Mouse (Mus musculus) cerebellum, adult 2 months (tissue): ENCODE results near the gene Fbxo5. TPM values are rescaled to one million over a fixed set of nuclear protein-coding genes. Genes with fewer than 3 reads are reported as not detected.

Experiments
- DNase-seq, 2 experiments: peaks; one replicate each; pipeline ENCODE4 v3.0.0; 2021
- H3K27ac ChIP-seq: fragments of 200-500 bp; 2 replicates; pipeline ENCODE4 v1.5.1; 2012; ENCODE audit warnings: low read length, control low read depth, inconsistent platforms; ENCODE audit not compliant: insufficient read depth
- H3K27me3 ChIP-seq: fragments of 200-500 bp; 2 replicates; pipeline ENCODE4 v1.6.1; 2012; ENCODE audit warnings: inconsistent platforms, mild to moderate bottlenecking, low read length, moderate library complexity; ENCODE audit not compliant: control insufficient read depth, insufficient read depth
- H3K4me1 ChIP-seq: fragments of 200-500 bp; 2 replicates; pipeline ENCODE4 v1.6.1; 2011; ENCODE audit warnings: low read length; ENCODE audit not compliant: control insufficient read depth, insufficient read depth
- H3K4me3 ChIP-seq: fragments of 200-500 bp; replicated peaks from 2 replicates; pipeline ENCODE3; 2011; ENCODE audit warnings: mild to moderate bottlenecking, low read depth, low read length, control low read depth; ENCODE audit not compliant: insufficient read depth
- CTCF ChIP-seq: fragments of 200-500 bp; IDR thresholded peaks from 2 replicates; pipeline ENCODE4 v1.5.1; 2011; ENCODE audit warnings: low read depth, mild to moderate bottlenecking, control low read depth, low read length, moderate library complexity, borderline replicate concordance; ENCODE audit not compliant: insufficient read depth
- POLR2A ChIP-seq: fragments of 200-500 bp; IDR thresholded peaks from 2 replicates; pipeline ENCODE4 v1.6.1; 2011; ENCODE audit warnings: low read length, control low read depth, borderline replicate concordance; ENCODE audit not compliant: insufficient read depth
- WGBS: fragments of 180-500 bp; shearing (Covaris S2); methylation state at CpG from one replicate; pipeline ENCODE4 v1.1.7; 2018; 5-methylcytosine and 5-hydroxymethylcytosine counted together
- polyA plus RNA-seq: library from polyadenylated mRNA; depleted of rRNA; stranded (reverse); fragments of >200 nt; gene quantifications from 2 replicates; pipeline ENCODE4 v1.2.3, GENCODE M21; 2012; rRNA removed

Gene Fbxo5
- polyA plus RNA-seq, 1 experiment = 5.0 TPM

DNA sequence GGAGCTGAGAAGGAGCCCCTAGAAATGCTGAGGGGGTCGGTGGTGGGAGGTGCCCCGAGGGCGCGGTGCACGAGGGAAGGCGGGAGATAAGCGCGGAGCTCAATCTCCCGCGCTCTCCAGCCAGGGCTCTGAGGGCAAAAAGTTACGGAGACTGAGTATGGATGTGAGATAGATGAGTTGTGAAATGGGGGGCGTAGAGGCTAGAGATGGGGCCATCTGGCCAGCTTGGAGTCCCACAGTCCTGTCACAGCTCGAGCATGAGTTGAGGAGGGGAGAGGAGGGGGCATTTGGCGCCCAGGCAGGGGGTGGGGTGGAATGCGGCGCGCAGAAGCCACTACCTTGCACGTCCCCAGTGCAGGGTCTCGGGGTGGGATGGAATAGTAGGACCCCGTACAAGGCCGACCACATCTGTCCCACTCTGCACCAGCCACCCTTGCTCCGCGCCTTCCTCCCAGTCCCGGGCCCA is 676 bp downstream of the Fbxo5 start:
- H3K4me1 ChIP-seq = no peaks in the 10 kb centered on the region; the same call in none of the 2 replicates
- WGBS = 1% methylated on average over 24 of the region's 24 CpGs
- H3K4me3 ChIP-seq = peak overlapping the region; percentile 56
- no peak overlapping the region for H3K27ac ChIP-seq
- H3K27me3 ChIP-seq = no peaks in the 10 kb centered on the region
- TF ChIP-seq CTCF (no peak), POLR2A (no peak)
- peak in 1 of 2 experiments; percentile 23 for DNase-seq

DNA sequence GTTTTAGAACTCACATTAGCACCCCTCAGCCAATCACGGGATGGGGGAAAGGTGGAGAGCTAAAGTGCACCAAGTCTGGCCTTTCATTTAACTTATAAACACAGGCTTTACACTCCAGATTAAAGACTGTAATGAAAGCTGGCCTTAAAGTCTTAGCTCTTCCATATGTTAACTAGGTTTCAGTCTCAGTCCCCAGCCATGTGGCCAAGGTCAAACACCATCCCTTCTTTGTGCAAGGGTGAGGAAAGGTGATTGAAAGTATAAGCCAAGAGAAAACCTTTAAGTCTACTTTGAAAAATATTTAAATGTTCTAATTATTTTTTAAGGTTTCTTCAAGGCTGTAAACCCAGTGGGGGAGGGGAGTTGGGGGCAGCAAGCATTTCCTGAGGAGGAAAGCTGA is 1.7 kb downstream of the Fbxo5 start:
- no peak for TF ChIP-seq POLR2A
- no peak for TF ChIP-seq CTCF
- Histone ChIP-seq H3K4me3 (no peak overlapping the region), H3K27ac (no peak overlapping the region), H3K4me1 (no peaks in the 10 kb centered on the region; the same call in none of the 2 replicates), H3K27me3 (no peaks in the 10 kb centered on the region)
- DNase-seq = no peak
- WGBS = 22% methylated on average over 1 of the region's 1 CpGs

DNA sequence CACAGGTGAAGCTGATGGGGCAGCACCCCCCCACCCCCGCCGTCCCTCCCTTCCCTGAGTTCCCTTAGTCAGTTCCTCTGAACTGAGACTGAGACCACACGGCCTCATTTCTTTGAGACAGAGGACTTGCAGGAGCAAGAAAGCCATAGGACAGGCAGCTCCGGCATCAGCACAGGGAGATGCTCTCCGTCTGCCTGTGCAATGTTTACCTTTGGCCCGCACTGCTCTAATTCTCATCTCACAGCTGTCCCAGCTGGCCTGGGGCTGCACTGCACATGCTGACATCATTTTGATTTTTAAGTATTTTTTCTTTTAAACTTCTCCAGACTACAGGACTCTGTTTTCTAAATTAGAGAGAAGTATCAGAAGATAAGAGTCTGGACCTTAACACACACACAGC is 2.5 kb downstream of the Fbxo5 start:
- DNase-seq = no peak
- no peaks in the 10 kb centered on the region for H3K27me3 ChIP-seq
- no peak for TF ChIP-seq POLR2A
- TF ChIP-seq CTCF = no peak
- 21% methylated on average over 6 of the region's 6 CpGs for WGBS
- no peak overlapping the region for H3K27ac ChIP-seq
- H3K4me1 ChIP-seq = no peaks in the 10 kb centered on the region; the same call in none of the 2 replicates
- no peak overlapping the region for H3K4me3 ChIP-seq

DNA sequence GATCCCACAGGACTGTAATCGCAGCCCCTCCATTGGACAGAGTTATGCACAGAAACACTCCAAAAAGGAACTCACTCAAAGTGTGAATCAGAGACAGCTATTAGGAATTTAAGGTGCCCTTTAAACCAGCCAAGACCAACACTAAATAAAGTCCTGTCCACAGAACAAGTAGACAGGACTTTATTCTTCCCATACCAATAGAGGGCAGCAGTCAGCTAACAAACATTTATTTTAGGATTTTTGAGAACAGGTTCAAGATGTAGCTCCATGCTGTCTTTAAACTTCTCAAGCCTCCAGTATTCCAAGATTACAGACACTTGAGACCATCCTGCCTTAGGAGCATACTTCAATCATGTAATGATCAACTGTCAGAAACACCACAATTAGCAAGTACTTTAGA is 4.9 kb downstream of the Fbxo5 start:
- H3K27ac ChIP-seq = no peak overlapping the region
- no peak for DNase-seq
- WGBS = 93% methylated on average over 1 of the region's 1 CpGs
- no peaks in the 10 kb centered on the region; the same call in 1 of the 2 replicates for H3K4me1 ChIP-seq
- TF ChIP-seq CTCF (no peak; the same call in 1 of the 2 replicates), POLR2A (no peak)
- no peak overlapping the region for H3K4me3 ChIP-seq
- H3K27me3 ChIP-seq = no peaks in the 10 kb centered on the region

DNA sequence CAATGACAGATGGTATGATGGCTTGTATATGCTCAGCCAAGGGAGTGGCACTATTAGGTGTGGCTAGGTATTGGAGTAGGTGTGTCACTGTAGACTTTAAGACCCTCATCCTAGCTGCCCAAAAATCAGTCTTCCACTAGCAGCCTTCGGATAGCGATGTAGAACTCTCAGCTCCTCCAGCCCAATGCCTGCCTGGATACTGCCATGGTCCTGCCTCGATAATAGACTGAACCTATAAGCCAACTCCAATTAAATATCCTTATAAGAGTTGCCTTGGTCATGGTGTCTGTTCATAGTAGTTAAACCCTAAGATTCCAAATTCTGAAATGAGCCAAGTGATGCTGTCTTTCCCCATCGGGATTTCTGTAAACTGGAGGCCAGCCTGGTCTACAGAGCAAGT is 7.3 kb downstream of the Fbxo5 start:
- no peak for TF ChIP-seq CTCF
- TF ChIP-seq POLR2A = no peak
- no peaks in the 10 kb centered on the region; the same call in 1 of the 2 replicates for H3K4me1 ChIP-seq
- H3K27ac ChIP-seq = no peak overlapping the region
- 89% methylated on average over 4 of the region's 4 CpGs for WGBS
- no peaks in the 10 kb centered on the region for H3K27me3 ChIP-seq
- no peak overlapping the region for H3K4me3 ChIP-seq
- DNase-seq = no peak

DNA sequence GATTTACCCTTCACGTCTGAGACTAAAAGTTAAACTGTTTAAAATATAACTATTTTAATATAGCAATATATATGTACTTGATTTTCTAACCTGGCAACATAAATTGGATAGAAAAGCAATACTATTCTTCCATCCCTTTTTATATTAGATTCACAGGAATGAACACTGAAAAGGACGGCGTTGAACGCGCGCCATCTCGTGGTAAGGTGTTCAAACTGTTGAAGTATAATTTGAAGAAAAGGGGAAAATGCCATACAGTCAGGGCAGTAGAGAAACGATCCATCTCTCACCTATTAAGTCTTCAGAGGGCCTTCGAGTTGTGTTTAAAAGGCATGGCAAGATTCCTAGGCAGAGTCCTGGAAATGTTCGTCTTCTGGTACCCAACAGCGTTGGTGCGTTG is 14.7 kb downstream of the Fbxo5 start:
- Histone ChIP-seq H3K27me3 (no peaks in the 10 kb centered on the region), H3K4me1 (no peaks in the 10 kb centered on the region), H3K27ac (no peak overlapping the region), H3K4me3 (no peak overlapping the region)
- peak; percentile 71 for TF ChIP-seq CTCF
- no peak for TF ChIP-seq POLR2A
- WGBS = 20% methylated on average over 12 of the region's 12 CpGs
- DNase-seq = peak; percentile 29 to 54

DNA sequence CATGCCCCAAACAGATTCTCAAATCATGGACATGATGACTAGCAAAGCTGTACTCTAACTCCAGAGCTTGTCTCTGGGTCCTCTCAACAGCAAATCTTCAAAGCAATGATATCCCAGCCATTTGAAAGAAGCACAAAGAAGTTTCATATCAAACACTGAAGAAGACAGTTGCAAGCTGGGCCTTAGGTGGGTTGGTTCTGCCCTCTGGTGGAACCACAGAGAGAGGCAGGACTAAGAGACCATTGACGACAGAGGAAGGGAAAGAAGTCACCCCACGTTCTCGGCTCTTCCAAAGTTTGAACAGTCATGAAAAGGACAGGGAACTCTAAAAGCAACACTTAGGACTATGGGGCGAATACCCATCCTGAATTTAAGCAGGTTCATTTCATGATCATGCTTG is 18.5 kb downstream of the Fbxo5 start:
- 21% methylated on average over 4 of the region's 4 CpGs for WGBS
- no peak for DNase-seq
- no peak overlapping the region for H3K4me3 ChIP-seq
- TF ChIP-seq CTCF (peak; percentile 63; the same call in 1 of the 2 replicates), POLR2A (no peak)
- H3K27me3 ChIP-seq = no peaks in the 10 kb centered on the region
- no peak overlapping the region for H3K27ac ChIP-seq
- no peaks in the 10 kb centered on the region; the same call in 1 of the 2 replicates for H3K4me1 ChIP-seq

Other genes with a start within 250 kb of the Fbxo5 start
- 0.44 and 0.64 TPM in 2 replicates for gene Myct1, start 211.8 kb downstream of the Fbxo5 start, polyA plus RNA-seq
- 1.9 and 3.7 TPM in 2 replicates for gene Vip, start 166.4 kb downstream of the Fbxo5 start, polyA plus RNA-seq
- gene Mtrf1l, start 18.3 kb upstream of the Fbxo5 start, polyA plus RNA-seq = 5.8 and 7.0 TPM in 2 replicates
- 16.2 and 18.7 TPM in 2 replicates for gene Rgs17, start 116.8 kb upstream of the Fbxo5 start, polyA plus RNA-seq